Mouse (Mus musculus) testis, adult 2 months (tissue): ENCODE measurements at regions not wholly inside any gene's neighbourhood (a gene's known extent, or its start where the extent isn't known, plus 50 kb on each side); places are given as distances from the start of the nearest gene placed in this dataset.

ENCODE experiments used
- CTCF ChIP-seq: fragments of 200-500 bp; IDR thresholded peaks from 2 replicates; pipeline ENCODE4 v1.5.1; 2012; ENCODE audit warnings: low read depth, mild to moderate bottlenecking, inconsistent platforms, low read length, moderate library complexity; ENCODE audit not compliant: control insufficient read depth, insufficient read depth, insufficient replicate concordance
- POLR2A ChIP-seq: fragments of 200-500 bp; IDR thresholded peaks from 2 replicates; pipeline ENCODE4 v1.6.1; 2012; ENCODE audit warnings: low read depth, mild to moderate bottlenecking, inconsistent platforms, low read length, moderate library complexity; ENCODE audit not compliant: control insufficient read depth

GRCm38 (mm10) chr15:59820317-59820716 is 196.1 kb downstream of the 4933412E24Rik start:
- TF ChIP-seq POLR2A (no peak), CTCF (no peak)
